Mouse (Mus musculus): Measurements from ENCODE around the gene Bdp1.
"Not testable (repeated sequence)": the region's sequence is repeated elsewhere in the genome, so short reads cannot be mapped to it uniquely, and the experiment has no call there.

The Bdp1 gene

GRCm38 (mm10) chr13:100103748-100104254 is at the start of gene Bdp1:
Gene Bdp1, minus strand, starts transcription at chr13:100104070.
- DNase-seq (ENCODE audit: low spot score), result peak; percentile 90

GRCm38 (mm10) chr13:100152659-100153058 is 48.8 kb upstream of the Bdp1 start:
- peak; percentile 5 for DNase-seq (ENCODE audit: low spot score)

- DNase-seq (ENCODE audit: low spot score), result no peak
These were observed 37.9 kb upstream of the Bdp1 start for GRCm38 (mm10) chr13:100141646-100142314.

GRCm38 (mm10) chr13:100125258-100125643 is 21.4 kb upstream of the Bdp1 start:
- DNase-seq (ENCODE audit: low spot score), result no peak

GRCm38 (mm10) chr13:100124423-100125257 is 20.8 kb upstream of the Bdp1 start, which contains the start of gene Smn1:
Gene Smn1, plus strand, starts transcription at chr13:100124852.
- peak; percentile 92 for DNase-seq (ENCODE audit: low spot score)

GRCm38 (mm10) chr13:100123970-100124369 is 20.1 kb upstream of the Bdp1 start:
- no peak for DNase-seq (ENCODE audit: low spot score)

GRCm38 (mm10) chr13:100112218-100112972 is 8.5 kb upstream of the Bdp1 start:
- peak; percentile 50 for DNase-seq (ENCODE audit: low spot score)

GRCm38 (mm10) chr13:100107652-100108472 is 4.0 kb upstream of the Bdp1 start, which contains the start of gene Serf1:
Gene Serf1, plus strand, starts transcription at chr13:100108012.
- DNase-seq (ENCODE audit: low spot score), result peak; percentile 62

- no peak for DNase-seq (ENCODE audit: low spot score)
These were observed 715 bp downstream of the Bdp1 start for GRCm38 (mm10) chr13:100103052-100103658.

- no peak for DNase-seq (ENCODE audit: low spot score)
These were observed 5.1 kb downstream of the Bdp1 start for GRCm38 (mm10) chr13:100098808-100099207.

GRCm38 (mm10) chr13:100071473-100071872 is 32.4 kb downstream of the Bdp1 start:
- DNase-seq (ENCODE audit: low spot score), result no peak

GRCm38 (mm10) chr13:100067821-100068220 is 36.0 kb downstream of the Bdp1 start:
- no peak for DNase-seq (ENCODE audit: low spot score)

GRCm38 (mm10) chr13:100063936-100064335 is 39.9 kb downstream of the Bdp1 start:
- no peak for DNase-seq (ENCODE audit: low spot score)

- not testable (repeated sequence) for DNase-seq (ENCODE audit: low spot score)
These were observed 46.1 kb downstream of the Bdp1 start for GRCm38 (mm10) chr13:100057738-100058137.

- no peak for DNase-seq (ENCODE audit: low spot score)
These were observed 77.9 kb downstream of the Bdp1 start for GRCm38 (mm10) chr13:100026013-100026412.

- no peak for DNase-seq (ENCODE audit: low spot score)
These were observed 87.0 kb downstream of the Bdp1 start for GRCm38 (mm10) chr13:100016891-100017290.

- DNase-seq (ENCODE audit: low spot score), result no peak
These were observed 87.9 kb downstream of the Bdp1 start for GRCm38 (mm10) chr13:100015937-100016336.

GRCm38 (mm10) chr13:100014906-100015895 is 88.7 kb downstream of the Bdp1 start, which contains the start of gene Mccc2:
Gene Mccc2, minus strand, starts transcription at chr13:100015639.
- peak; percentile 91 for DNase-seq (ENCODE audit: low spot score)

- peak; percentile 84 for DNase-seq (ENCODE audit: low spot score)
These were observed 97.9 kb downstream of the Bdp1 start for GRCm38 (mm10) chr13:100005911-100006496.
